Mouse (Mus musculus): ENCODE results near the gene Lmtk3. TPM values are rescaled to one million over a fixed set of nuclear protein-coding genes. Genes with fewer than 3 reads are reported as not detected.

Lmtk3 gene
- polyA plus RNA-seq, 1 experiment = 5.7 TPM

- Histone ChIP-seq H3K36me3 (ENCODE audit: control insufficient read depth, insufficient read depth, low read length) (no peaks in the 10 kb centered on the region), H3K27me3 (replicated peaks; ENCODE audit: control insufficient read depth, insufficient read depth, low read length) (no peaks in the 10 kb centered on the region), H3K4me1 (ENCODE audit: control insufficient read depth, insufficient read depth, low read length) (peaks cover 4% of the 10 kb centered on the region; the same call in 1 of the 2 replicates), H3K4me3 (ENCODE audit: insufficient read depth, low read depth, low read length) (peak overlapping the region; percentile 95), H3K27ac (ENCODE audit: insufficient read depth, low read depth, low read length) (0 out of 2 replicates have a peak overlapping the region, but pooled peaks have one; percentile 31)
- 3% methylated on average over 60 of the region's 60 CpGs for WGBS
- TF ChIP-seq CTCF (conservative IDR thresholded peaks at IDR 0.05; ENCODE audit: insufficient read depth, insufficient read length, low read depth, low read length) = no peak
- no peak for TF ChIP-seq POLR2A (IDR thresholded peaks at IDR 0.05; ENCODE audit: low read depth, low read length)
- peak; percentile 24 for DNase-seq
These were observed 14.3 kb downstream of the Lmtk3 start for GRCm38 (mm10) chr7:45797661-45798510.

- H3K36me3 ChIP-seq (ENCODE audit: control insufficient read depth, insufficient read depth, low read length) = no peaks in the 10 kb centered on the region
- WGBS = under 1% methylated on average over 19 of the region's 19 CpGs
- H3K4me3 ChIP-seq (ENCODE audit: insufficient read depth, low read depth, low read length) = peak overlapping the region; percentile 95
- H3K4me1 ChIP-seq (ENCODE audit: control insufficient read depth, insufficient read depth, low read length) = peaks cover 4% of the 10 kb centered on the region; the same call in 1 of the 2 replicates
- no peaks in the 10 kb centered on the region for H3K27me3 ChIP-seq (replicated peaks; ENCODE audit: control insufficient read depth, insufficient read depth, low read length)
- no peak for TF ChIP-seq POLR2A (IDR thresholded peaks at IDR 0.05; ENCODE audit: low read depth, low read length)
- no peak for TF ChIP-seq CTCF (conservative IDR thresholded peaks at IDR 0.05; ENCODE audit: insufficient read depth, insufficient read length, low read depth, low read length)
- 0 out of 2 replicates have a peak overlapping the region, but pooled peaks have one; percentile 31 for H3K27ac ChIP-seq (ENCODE audit: insufficient read depth, low read depth, low read length)
- DNase-seq = peak; percentile 65
These were observed 14.9 kb downstream of the Lmtk3 start for GRCm38 (mm10) chr7:45798511-45798836.

GRCm38 (mm10) chr7:45798931-45799330, 15.4 kb downstream of the Lmtk3 start:
- TF ChIP-seq CTCF (conservative IDR thresholded peaks at IDR 0.05; ENCODE audit: insufficient read depth, insufficient read length, low read depth, low read length) (no peak), POLR2A (IDR thresholded peaks at IDR 0.05; ENCODE audit: low read depth, low read length) (no peak)
- Histone ChIP-seq H3K4me3 (ENCODE audit: insufficient read depth, low read depth, low read length) (peak overlapping the region; percentile 95; the same call in 1 of the 2 replicates), H3K4me1 (ENCODE audit: control insufficient read depth, insufficient read depth, low read length) (peaks cover 4% of the 10 kb centered on the region; the same call in 1 of the 2 replicates), H3K36me3 (ENCODE audit: control insufficient read depth, insufficient read depth, low read length) (no peaks in the 10 kb centered on the region), H3K27me3 (replicated peaks; ENCODE audit: control insufficient read depth, insufficient read depth, low read length) (no peaks in the 10 kb centered on the region), H3K27ac (ENCODE audit: insufficient read depth, low read depth, low read length) (no peak overlapping the region)
- WGBS = 74% methylated on average over 7 of the region's 7 CpGs
- DNase-seq = no peak

- H3K27me3 ChIP-seq (replicated peaks; ENCODE audit: control insufficient read depth, insufficient read depth, low read length) = no peaks in the 10 kb centered on the region
- no peak for DNase-seq
- no peak overlapping the region for H3K4me3 ChIP-seq (ENCODE audit: insufficient read depth, low read depth, low read length)
- no peaks in the 10 kb centered on the region for H3K36me3 ChIP-seq (ENCODE audit: control insufficient read depth, insufficient read depth, low read length)
- no peak overlapping the region for H3K27ac ChIP-seq (ENCODE audit: insufficient read depth, low read depth, low read length)
- H3K4me1 ChIP-seq (ENCODE audit: control insufficient read depth, insufficient read depth, low read length) = peaks cover 4% of the 10 kb centered on the region; the same call in 1 of the 2 replicates
- TF ChIP-seq POLR2A (IDR thresholded peaks at IDR 0.05; ENCODE audit: low read depth, low read length) = no peak
- TF ChIP-seq CTCF (conservative IDR thresholded peaks at IDR 0.05; ENCODE audit: insufficient read depth, insufficient read length, low read depth, low read length) = no peak
- 43% methylated on average over 7 of the region's 7 CpGs for WGBS
These were observed 16.5 kb downstream of the Lmtk3 start for GRCm38 (mm10) chr7:45800001-45800400.

- H3K4me1 ChIP-seq (ENCODE audit: control insufficient read depth, insufficient read depth, low read length) = peaks cover 4% of the 10 kb centered on the region; the same call in 1 of the 2 replicates
- DNase-seq = peak; percentile 57
- H3K36me3 ChIP-seq (ENCODE audit: control insufficient read depth, insufficient read depth, low read length) = no peaks in the 10 kb centered on the region
- 15% methylated on average over 22 of the region's 25 CpGs for WGBS
- no peaks in the 10 kb centered on the region for H3K27me3 ChIP-seq (replicated peaks; ENCODE audit: control insufficient read depth, insufficient read depth, low read length)
- TF ChIP-seq POLR2A (IDR thresholded peaks at IDR 0.05; ENCODE audit: low read depth, low read length) = no peak
- peak overlapping the region; percentile 33; the same call in 1 of the 2 replicates for H3K4me3 ChIP-seq (ENCODE audit: insufficient read depth, low read depth, low read length)
- H3K27ac ChIP-seq (ENCODE audit: insufficient read depth, low read depth, low read length) = no peak overlapping the region
These were observed 17.1 kb downstream of the Lmtk3 start for GRCm38 (mm10) chr7:45800546-45801204.

- H3K36me3 ChIP-seq (ENCODE audit: control insufficient read depth, insufficient read depth, low read length) = no peaks in the 10 kb centered on the region
- peaks cover 4% of the 10 kb centered on the region; the same call in 1 of the 2 replicates for H3K4me1 ChIP-seq (ENCODE audit: control insufficient read depth, insufficient read depth, low read length)
- no peaks in the 10 kb centered on the region for H3K27me3 ChIP-seq (replicated peaks; ENCODE audit: control insufficient read depth, insufficient read depth, low read length)
- under 1% methylated on average over 12 of the region's 12 CpGs for WGBS
- DNase-seq = peak; percentile 94
- no peak overlapping the region for H3K27ac ChIP-seq (ENCODE audit: insufficient read depth, low read depth, low read length)
- peak overlapping the region; percentile 33; the same call in 1 of the 2 replicates for H3K4me3 ChIP-seq (ENCODE audit: insufficient read depth, low read depth, low read length)
- TF ChIP-seq CTCF (conservative IDR thresholded peaks at IDR 0.05; ENCODE audit: insufficient read depth, insufficient read length, low read depth, low read length) (peak; percentile 100; the same call in 1 of the 2 replicates), POLR2A (IDR thresholded peaks at IDR 0.05; ENCODE audit: low read depth, low read length) (no peak)
These were observed 17.8 kb downstream of the Lmtk3 start for GRCm38 (mm10) chr7:45801348-45801747.

- no peak for TF ChIP-seq CTCF (conservative IDR thresholded peaks at IDR 0.05; ENCODE audit: insufficient read depth, insufficient read length, low read depth, low read length)
- TF ChIP-seq POLR2A (IDR thresholded peaks at IDR 0.05; ENCODE audit: low read depth, low read length) = no peak
- Histone ChIP-seq H3K27me3 (replicated peaks; ENCODE audit: control insufficient read depth, insufficient read depth, low read length) (no peaks in the 10 kb centered on the region), H3K4me3 (ENCODE audit: insufficient read depth, low read depth, low read length) (no peak overlapping the region), H3K27ac (ENCODE audit: insufficient read depth, low read depth, low read length) (no peak overlapping the region), H3K36me3 (ENCODE audit: control insufficient read depth, insufficient read depth, low read length) (no peaks in the 10 kb centered on the region), H3K4me1 (ENCODE audit: control insufficient read depth, insufficient read depth, low read length) (peaks cover 4% of the 10 kb centered on the region; the same call in 1 of the 2 replicates)
- 95% methylated on average over 6 of the region's 6 CpGs for WGBS
- no peak for DNase-seq
These were observed 19.0 kb downstream of the Lmtk3 start for GRCm38 (mm10) chr7:45802551-45802950.
